Comparison of ENCODE assay signal across 27 mouse cellular contexts in the genomic region with DNA sequence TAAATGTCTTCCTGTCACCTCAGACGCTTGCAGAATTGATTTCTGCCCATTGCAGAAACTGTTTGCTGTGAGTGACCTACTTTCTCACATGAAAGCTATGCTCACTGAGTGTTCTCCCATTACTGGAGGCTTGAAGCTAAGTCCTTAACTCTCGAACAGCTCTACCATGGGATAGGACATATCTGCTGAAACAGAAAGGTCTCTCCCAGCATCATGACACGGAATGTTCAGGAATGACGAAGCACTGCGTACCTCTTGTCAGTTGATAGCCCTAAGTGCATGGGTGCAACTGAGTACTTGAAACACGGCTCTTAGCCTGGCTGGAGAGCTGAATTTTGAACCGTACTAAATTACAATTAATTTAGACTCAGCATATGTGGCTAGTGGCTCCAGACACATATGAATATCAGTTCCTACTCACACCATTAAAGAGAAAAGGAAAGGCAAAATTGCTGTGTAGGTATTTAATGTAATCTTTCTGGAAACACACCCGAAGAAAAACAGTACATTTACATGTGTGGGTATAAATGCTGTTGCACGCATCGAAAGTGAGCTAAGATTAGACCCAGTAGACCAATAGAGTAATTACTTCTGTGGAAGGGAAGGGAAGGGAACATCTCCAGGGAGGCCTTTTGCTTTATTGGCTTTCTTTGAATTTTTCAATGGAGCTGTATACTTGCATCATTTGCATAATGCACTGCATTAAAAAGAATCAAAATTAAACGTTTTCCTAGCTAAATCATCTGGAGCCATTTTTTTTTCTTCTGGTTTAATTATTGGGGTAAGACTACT.
DNase-seq lines count a peak whose midpoint lies in the region; ATAC-seq lines count a peak whose summit lies in the region.
"Had no signal": no experiment of that assay in that cellular context is flagged by ENCODE, and none has a peak within 500 bp of the region (broad histone marks: within the 10 kb centered on the region; RNA-seq: fewer than 3 reads in every experiment).

No protein-coding gene starts in this region.

- H3K36me3 ChIP-seq in hindbrain, embryonic 15.5 days, result no peaks in the 10 kb centered on the region
- no peaks in the 10 kb centered on the region for H3K36me3 ChIP-seq in hindbrain, embryonic 10.5 days
- no peaks in the 10 kb centered on the region for H3K36me3 ChIP-seq in neural tube, embryonic 13.5 days
- H3K36me3 ChIP-seq in neural tube, embryonic 15.5 days, result no peaks in the 10 kb centered on the region
- H3K36me3 ChIP-seq: kidney, embryonic 15.5 days; limb, embryonic 13.5 days; lung, embryonic 15.5 days had no signal

- no peaks in the 10 kb centered on the region for H3K9me3 ChIP-seq in hindbrain, embryonic 15.5 days
- no peaks in the 10 kb centered on the region for H3K9me3 ChIP-seq in hindbrain, embryonic 10.5 days
- no peaks in the 10 kb centered on the region for H3K9me3 ChIP-seq in neural tube, embryonic 13.5 days
- H3K9me3 ChIP-seq in neural tube, embryonic 15.5 days (replicated peaks), result no peaks in the 10 kb centered on the region
- H3K9me3 ChIP-seq: kidney, embryonic 15.5 days; limb, embryonic 13.5 days; lung, embryonic 15.5 days had no signal

- peak; percentile 73; the same call in 1 of the 2 replicates for ATAC-seq in frontal cortex, adult (ENCODE audit: low TSS enrichment)
- peak; percentile 81 for ATAC-seq in hindbrain, embryonic 15.5 days (ENCODE audit: low FRiP score, low read depth)
- peak; percentile 84 for ATAC-seq in neural tube, embryonic 13.5 days (ENCODE audit: low read depth)
- peak; percentile 89 for ATAC-seq in neural tube, embryonic 15.5 days (ENCODE audit: low FRiP score)
- ATAC-seq: activated CD4-positive, CD25-positive, alpha-beta regulatory T cell, adult 4 months; forebrain, embryonic 14.5 days; inflammation-experienced regulatory T-cells, adult 6 months had no signal

- no peaks in the 10 kb centered on the region for H3K4me1 ChIP-seq in hindbrain, embryonic 15.5 days (replicated peaks)
- H3K4me1 ChIP-seq in hindbrain, embryonic 10.5 days (replicated peaks), result 0 out of 2 replicates have a peak, but pooled peaks cover 5% of the 10 kb centered on the region
- peaks cover 10% of the 10 kb centered on the region; the same call in 1 of the 2 replicates for H3K4me1 ChIP-seq in neural tube, embryonic 13.5 days (replicated peaks)
- peaks cover 9% of the 10 kb centered on the region; the same call in 1 of the 2 replicates for H3K4me1 ChIP-seq in neural tube, embryonic 15.5 days
- H3K4me1 ChIP-seq: kidney, embryonic 15.5 days; limb, embryonic 13.5 days; lung, embryonic 15.5 days had no signal

- no peak overlapping the region for H3K4me3 ChIP-seq in hindbrain, embryonic 15.5 days
- no peak overlapping the region for H3K4me3 ChIP-seq in hindbrain, embryonic 10.5 days
- H3K4me3 ChIP-seq in neural tube, embryonic 13.5 days, result no peak overlapping the region
- no peak overlapping the region for H3K4me3 ChIP-seq in neural tube, embryonic 15.5 days (replicated peaks)
- H3K4me3 ChIP-seq: gastrocnemius, adult 2 months; kidney, embryonic 15.5 days; layer of hippocampus, adult 2 months; limb, embryonic 13.5 days; lung, embryonic 15.5 days had no signal

- H3K4me2 ChIP-seq in hindbrain, embryonic 15.5 days, result no peak overlapping the region
- no peak overlapping the region for H3K4me2 ChIP-seq in neural tube, embryonic 13.5 days
- H3K4me2 ChIP-seq in neural tube, embryonic 15.5 days, result no peak overlapping the region
- H3K4me2 ChIP-seq: kidney, embryonic 15.5 days; limb, embryonic 13.5 days; liver, embryonic 11.5 days; lung, embryonic 15.5 days had no signal

- H3K27me3 ChIP-seq in hindbrain, embryonic 15.5 days, result no peaks in the 10 kb centered on the region
- H3K27me3 ChIP-seq in hindbrain, embryonic 10.5 days (ENCODE audit: insufficient read depth, poor library complexity, severe bottlenecking), result no peaks in the 10 kb centered on the region
- peaks cover 14% of the 10 kb centered on the region for H3K27me3 ChIP-seq in neural tube, embryonic 13.5 days
- H3K27me3 ChIP-seq in neural tube, embryonic 15.5 days (replicated peaks), result no peaks in the 10 kb centered on the region; the same call in 1 of the 2 replicates
- H3K27me3 ChIP-seq: CH12.LX; kidney, embryonic 15.5 days; limb, embryonic 13.5 days; lung, embryonic 15.5 days had no signal

- no peak overlapping the region for H3K9ac ChIP-seq in hindbrain, embryonic 15.5 days
- no peak overlapping the region for H3K9ac ChIP-seq in neural tube, embryonic 13.5 days
- H3K9ac ChIP-seq in neural tube, embryonic 15.5 days (replicated peaks), result no peak overlapping the region
- H3K9ac ChIP-seq: kidney, embryonic 15.5 days; limb, embryonic 13.5 days; lung, embryonic 15.5 days had no signal

- no peak overlapping the region for H3K27ac ChIP-seq in hindbrain, embryonic 15.5 days (replicated peaks)
- no peak overlapping the region for H3K27ac ChIP-seq in hindbrain, embryonic 10.5 days
- H3K27ac ChIP-seq in neural tube, embryonic 13.5 days (replicated peaks), result 0 out of 2 replicates have a peak overlapping the region, but pooled peaks have one; percentile 23
- 0 out of 2 replicates have a peak overlapping the region, but pooled peaks have one; percentile 39 for H3K27ac ChIP-seq in neural tube, embryonic 15.5 days (replicated peaks)
- H3K27ac ChIP-seq: gastrocnemius, adult 2 months; kidney, embryonic 15.5 days; layer of hippocampus, adult 2 months; limb, embryonic 13.5 days; lung, embryonic 15.5 days had no signal

- 67% methylated on average over 11 of the region's 11 CpGs for WGBS in hindbrain, embryonic 15.5 days
- 90% methylated on average over 11 of the region's 11 CpGs for WGBS in hindbrain, embryonic 10.5 days
- 66% methylated on average over 11 of the region's 11 CpGs for WGBS in neural tube, embryonic 13.5 days
- WGBS in neural tube, embryonic 15.5 days, result 60% methylated on average over 11 of the region's 11 CpGs

- no peak for DNase-seq in frontal cortex, postnatal 10 days (ENCODE audit: low spot score in 2 of 2)
- DNase-seq in hindbrain, embryonic 10.5 days (ENCODE audit: low spot score), result no peak
- DNase-seq in neural tube, embryonic 10.5 days (ENCODE audit: extremely low spot score, low spot score), result no peak
- DNase-seq in right cerebral cortex, postnatal 25 days, result no peak
- DNase-seq: adrenal gland, adult 2 months; adrenal gland, postnatal 36 days; cerebellum, adult 8-10 months; cerebellum, postnatal 36 days; gastrocnemius, adult 2 months; heart, postnatal 14 days; kidney, adult 11 months; kidney, postnatal 36 days; right cerebral cortex, adult 18-20 months; right cerebral cortex, postnatal 4 days had no signal

Comparison
In these comparisons a context has a peak if more than half of its experiments do, and no peak if none do; other contexts are left out.
1. H3K27ac ChIP-seq: peak in neural tube, embryonic 13.5 days (single experiment) and neural tube, embryonic 15.5 days (single experiment); none in hindbrain, embryonic 15.5 days (single experiment) and hindbrain, embryonic 10.5 days (single experiment).
2. Peak in every context shown above with its lines, with median percentiles within 50 percentile points of each other: ATAC-seq.